Mouse (Mus musculus): Measurements from ENCODE around the gene Dnpep.

Dnpep gene

DNA sequence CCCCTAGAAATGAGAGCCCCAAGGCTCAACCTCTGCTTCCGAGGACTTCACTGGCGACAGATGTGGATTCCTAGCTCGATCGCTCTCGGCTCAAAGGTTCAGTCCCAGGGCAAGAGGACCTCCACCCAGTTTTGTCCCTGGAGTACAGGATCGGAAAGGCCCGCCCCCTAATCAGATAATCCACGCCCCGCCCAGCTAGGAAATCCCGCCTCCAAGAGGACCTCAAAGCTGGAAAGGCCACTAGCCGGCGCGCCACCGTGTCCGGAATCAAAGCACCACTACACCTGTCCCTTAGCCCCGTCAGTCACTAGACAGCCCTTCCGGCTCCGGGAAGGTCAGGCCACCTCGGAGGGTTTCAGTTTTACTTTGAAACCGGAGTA is 939 bp downstream of the Dnpep start:
- no peaks in the 10 kb centered on the region for H3K27me3 ChIP-seq (ENCODE audit: insufficient read depth, low read length)

DNA sequence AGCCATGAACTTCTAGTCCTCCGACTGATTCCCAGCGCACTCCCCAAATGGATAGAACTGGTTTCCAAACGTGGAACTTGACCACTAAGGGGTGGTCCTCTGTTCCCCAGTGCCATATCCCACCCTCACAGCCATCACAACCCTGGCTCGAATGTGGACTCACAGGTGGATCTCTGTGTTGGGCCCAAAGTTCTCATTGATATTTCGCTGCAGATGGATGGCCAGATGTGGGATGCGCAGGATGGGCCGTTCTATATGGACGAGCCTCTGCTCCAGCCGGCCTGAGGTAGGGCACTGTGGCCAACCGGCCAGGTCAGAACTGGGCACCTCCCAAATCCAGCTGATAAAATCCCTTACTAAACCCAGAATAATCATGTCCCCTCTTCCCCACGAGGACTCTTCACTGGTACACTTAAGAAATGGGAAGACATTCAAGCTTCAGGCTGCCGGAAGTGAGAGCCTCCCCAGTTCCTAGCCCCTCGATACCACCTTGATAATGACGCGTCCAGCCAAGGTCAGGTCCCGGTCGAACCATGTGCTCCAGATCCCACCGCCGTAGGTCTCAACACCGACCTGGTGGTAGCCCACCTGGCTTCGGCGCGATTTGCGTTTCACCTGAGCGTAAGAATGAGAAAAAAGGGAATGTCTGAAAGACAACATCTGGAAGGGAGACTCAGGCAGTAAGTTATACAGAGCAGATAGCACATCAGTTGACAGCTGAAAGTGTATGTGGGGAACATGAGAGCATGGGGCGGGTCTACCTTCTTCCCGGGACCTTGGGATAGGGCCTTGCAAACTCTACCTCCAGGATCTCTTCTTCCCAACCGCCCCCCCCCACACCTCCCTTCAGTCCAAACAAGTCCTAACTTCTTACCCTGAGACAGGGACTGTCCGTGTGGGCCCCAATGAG is 2.1 kb downstream of the Dnpep start:
- H3K4me1 ChIP-seq (replicated peaks; ENCODE audit: low read depth, low read length) = peaks cover 29% of the 10 kb centered on the region
- H3K4me3 ChIP-seq (replicated peaks; ENCODE audit: low read length) = peak overlapping the region; percentile 95
- peaks cover 50% of the 10 kb centered on the region for H3K36me3 ChIP-seq (ENCODE audit: insufficient read depth, low read length)
- no peak for TF ChIP-seq NANOG (IDR thresholded peaks at IDR 0.05; ENCODE audit: borderline replicate concordance, low read length)
- no peak for TF ChIP-seq CTCF (conservative IDR thresholded peaks at IDR 0.05; ENCODE audit: low read length)
- no peak for TF ChIP-seq POU5F1 (IDR thresholded peaks at IDR 0.05; ENCODE audit: borderline replicate concordance, low read length)
- no peaks in the 10 kb centered on the region for H3K27me3 ChIP-seq (ENCODE audit: insufficient read depth, low read length)
- no peaks in the 10 kb centered on the region for H3K9me3 ChIP-seq (ENCODE audit: low read length)

More for the DNA sequence above, 939 bp downstream of the Dnpep start:
- Histone ChIP-seq H3K36me3 (ENCODE audit: insufficient read depth, low read length) (peaks cover 38% of the 10 kb centered on the region), H3K4me3 (replicated peaks; ENCODE audit: low read length) (peak overlapping the region; percentile 95), H3K4me1 (replicated peaks; ENCODE audit: low read depth, low read length) (peaks cover 29% of the 10 kb centered on the region), H3K9me3 (ENCODE audit: low read length) (no peaks in the 10 kb centered on the region)
- TF ChIP-seq CTCF (conservative IDR thresholded peaks at IDR 0.05; ENCODE audit: low read length) (no peak), POU5F1 (IDR thresholded peaks at IDR 0.05; ENCODE audit: borderline replicate concordance, low read length) (no peak), NANOG (IDR thresholded peaks at IDR 0.05; ENCODE audit: borderline replicate concordance, low read length) (no peak)

DNA sequence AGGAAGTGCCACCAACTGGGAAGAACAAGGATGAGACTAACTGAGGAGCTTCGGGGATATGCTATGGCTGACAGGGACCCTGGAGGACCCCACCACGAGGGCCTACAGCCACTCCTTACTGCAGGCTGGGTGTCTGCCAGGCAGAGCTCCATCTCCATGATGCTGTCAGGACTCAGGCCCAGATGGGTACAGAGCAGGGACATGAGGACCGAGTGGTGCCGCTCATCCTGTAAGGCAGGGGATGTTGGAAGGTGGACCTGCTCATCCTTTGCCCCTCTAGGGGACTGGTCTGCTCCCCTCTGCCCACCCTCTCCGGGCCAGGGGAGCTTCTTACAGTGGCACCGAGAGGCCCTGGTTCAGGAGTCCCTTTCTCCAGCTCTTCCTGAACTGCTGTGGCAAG is 2.8 kb downstream of the Dnpep start:
- peaks cover 29% of the 10 kb centered on the region for H3K4me1 ChIP-seq (replicated peaks; ENCODE audit: low read depth, low read length)
- no peaks in the 10 kb centered on the region for H3K9me3 ChIP-seq (ENCODE audit: low read length)
- H3K4me3 ChIP-seq (replicated peaks; ENCODE audit: low read length) = peak overlapping the region; percentile 95; the same call in 1 of the 2 replicates
- TF ChIP-seq NANOG (IDR thresholded peaks at IDR 0.05; ENCODE audit: borderline replicate concordance, low read length) (no peak), POU5F1 (IDR thresholded peaks at IDR 0.05; ENCODE audit: borderline replicate concordance, low read length) (no peak), CTCF (conservative IDR thresholded peaks at IDR 0.05; ENCODE audit: low read length) (no peak)
- H3K36me3 ChIP-seq (ENCODE audit: insufficient read depth, low read length) = peaks cover 56% of the 10 kb centered on the region
- H3K27me3 ChIP-seq (ENCODE audit: insufficient read depth, low read length) = no peaks in the 10 kb centered on the region

DNA sequence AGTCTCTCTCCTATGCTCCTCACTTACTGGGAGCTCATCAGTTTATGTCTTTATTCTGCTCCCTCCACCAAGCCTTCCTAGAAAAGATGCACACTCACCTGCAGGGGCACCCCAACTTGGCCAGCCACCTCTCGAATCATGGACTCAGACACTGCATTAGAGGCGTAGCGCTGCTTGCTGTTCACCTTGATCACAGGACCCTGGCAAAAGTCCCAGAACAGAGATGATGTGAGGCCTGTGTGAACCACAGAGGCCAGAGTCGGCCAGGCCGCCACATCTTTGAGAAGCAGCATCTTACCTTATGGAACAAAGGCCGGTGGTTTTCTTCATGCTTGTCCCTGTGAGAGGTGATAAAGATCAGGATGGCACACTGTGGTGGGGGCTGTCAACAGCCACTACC is 6.1 kb downstream of the Dnpep start:
- Histone ChIP-seq H3K9me3 (ENCODE audit: low read length) (no peaks in the 10 kb centered on the region), H3K27me3 (ENCODE audit: insufficient read depth, low read length) (no peaks in the 10 kb centered on the region), H3K4me1 (replicated peaks; ENCODE audit: low read depth, low read length) (peaks cover 19% of the 10 kb centered on the region), H3K36me3 (ENCODE audit: insufficient read depth, low read length) (peaks cover 89% of the 10 kb centered on the region), H3K4me3 (replicated peaks; ENCODE audit: low read length) (no peak overlapping the region)
- TF ChIP-seq CTCF (conservative IDR thresholded peaks at IDR 0.05; ENCODE audit: low read length) = no peak
- no peak for TF ChIP-seq POU5F1 (IDR thresholded peaks at IDR 0.05; ENCODE audit: borderline replicate concordance, low read length)
- TF ChIP-seq NANOG (IDR thresholded peaks at IDR 0.05; ENCODE audit: borderline replicate concordance, low read length) = no peak

DNA sequence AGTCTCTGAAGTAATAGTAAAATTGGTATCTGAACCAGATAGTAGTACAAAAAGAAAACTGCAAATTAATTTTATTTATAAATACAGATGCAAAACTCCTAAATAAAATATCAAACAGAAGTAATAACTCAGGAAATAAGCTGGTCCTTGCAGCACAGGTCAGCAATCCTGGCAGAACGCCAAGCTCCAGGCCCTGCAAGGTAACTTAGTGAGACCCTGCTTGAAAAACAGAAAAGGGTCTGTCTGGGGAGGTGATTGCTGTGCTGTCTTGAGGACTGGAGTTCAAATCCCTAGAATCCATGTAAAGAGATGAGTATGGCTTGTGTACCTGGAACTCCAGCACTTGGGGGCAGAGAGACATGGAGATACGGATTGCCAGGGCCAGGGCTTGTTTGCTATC is 13.1 kb downstream of the Dnpep start:
- Histone ChIP-seq H3K27me3 (ENCODE audit: insufficient read depth, low read length) (no peaks in the 10 kb centered on the region), H3K4me1 (replicated peaks; ENCODE audit: low read depth, low read length) (no peaks in the 10 kb centered on the region)
- TF ChIP-seq NANOG (IDR thresholded peaks at IDR 0.05; ENCODE audit: borderline replicate concordance, low read length) = no peak
- TF ChIP-seq POU5F1 (IDR thresholded peaks at IDR 0.05; ENCODE audit: borderline replicate concordance, low read length) = no peak
- TF ChIP-seq CTCF (conservative IDR thresholded peaks at IDR 0.05; ENCODE audit: low read length) = no peak

DNA sequence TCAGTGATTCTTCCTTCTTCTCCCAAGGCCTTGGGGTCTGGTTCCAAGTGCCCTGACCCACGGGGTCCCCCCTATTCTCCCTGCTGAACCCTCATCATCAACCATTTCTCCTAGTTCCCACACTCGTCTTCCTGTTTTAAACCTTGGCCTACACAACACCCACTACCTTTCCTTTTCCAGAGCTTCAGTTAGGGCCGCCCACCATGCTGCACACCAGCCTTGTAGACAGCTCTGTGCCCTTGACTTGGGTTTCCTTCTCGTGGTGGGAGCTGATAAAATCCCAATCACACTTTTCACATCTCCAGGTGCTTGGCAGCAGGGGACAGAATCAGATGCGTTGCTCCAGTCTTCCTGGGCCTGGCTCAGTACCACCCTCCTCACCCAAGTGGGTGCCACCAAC is 23.5 kb downstream of the Dnpep start:
- no peak overlapping the region for H3K4me3 ChIP-seq (replicated peaks; ENCODE audit: low read length)
- H3K36me3 ChIP-seq (ENCODE audit: insufficient read depth, low read length) = no peaks in the 10 kb centered on the region
- no peaks in the 10 kb centered on the region for H3K9me3 ChIP-seq (ENCODE audit: low read length)
- peaks cover 6% of the 10 kb centered on the region; the same call in 1 of the 2 replicates for H3K27me3 ChIP-seq (ENCODE audit: insufficient read depth, low read length)
- no peak for TF ChIP-seq POU5F1 (IDR thresholded peaks at IDR 0.05; ENCODE audit: borderline replicate concordance, low read length)
- no peak for TF ChIP-seq NANOG (IDR thresholded peaks at IDR 0.05; ENCODE audit: borderline replicate concordance, low read length)
- no peak for TF ChIP-seq CTCF (conservative IDR thresholded peaks at IDR 0.05; ENCODE audit: low read length)
- peaks cover 18% of the 10 kb centered on the region for H3K4me1 ChIP-seq (replicated peaks; ENCODE audit: low read depth, low read length)

More for the DNA sequence above, 13.1 kb downstream of the Dnpep start:
- H3K9me3 ChIP-seq (ENCODE audit: low read length) = no peaks in the 10 kb centered on the region
- no peak overlapping the region for H3K4me3 ChIP-seq (replicated peaks; ENCODE audit: low read length)
- peaks cover 29% of the 10 kb centered on the region for H3K36me3 ChIP-seq (ENCODE audit: insufficient read depth, low read length)

DNA sequence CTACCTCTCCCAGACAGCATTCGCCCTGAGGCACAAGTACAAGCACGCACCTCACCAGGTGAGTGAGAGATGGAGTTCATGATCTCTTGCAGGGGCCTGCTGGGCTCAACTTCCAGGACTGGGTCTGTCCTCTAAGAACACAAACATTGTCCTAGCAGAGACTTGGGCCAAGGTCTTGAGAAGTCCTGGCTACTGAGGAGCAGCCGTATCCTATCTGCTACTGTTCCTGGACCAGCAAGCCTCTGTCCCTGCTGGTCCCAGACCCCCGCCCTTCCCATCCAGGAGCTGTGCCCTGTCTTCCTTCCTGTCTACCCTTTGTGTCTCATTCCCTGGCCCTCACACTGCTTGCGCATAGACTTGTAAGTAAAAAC is 24.5 kb downstream of the Dnpep start:
- Histone ChIP-seq H3K9me3 (ENCODE audit: low read length) (no peaks in the 10 kb centered on the region), H3K4me1 (replicated peaks; ENCODE audit: low read depth, low read length) (peaks cover 19% of the 10 kb centered on the region), H3K27me3 (ENCODE audit: insufficient read depth, low read length) (peaks cover 6% of the 10 kb centered on the region; the same call in 1 of the 2 replicates), H3K4me3 (replicated peaks; ENCODE audit: low read length) (no peak overlapping the region), H3K36me3 (ENCODE audit: insufficient read depth, low read length) (no peaks in the 10 kb centered on the region)
- TF ChIP-seq NANOG (IDR thresholded peaks at IDR 0.05; ENCODE audit: borderline replicate concordance, low read length) = no peak

DNA sequence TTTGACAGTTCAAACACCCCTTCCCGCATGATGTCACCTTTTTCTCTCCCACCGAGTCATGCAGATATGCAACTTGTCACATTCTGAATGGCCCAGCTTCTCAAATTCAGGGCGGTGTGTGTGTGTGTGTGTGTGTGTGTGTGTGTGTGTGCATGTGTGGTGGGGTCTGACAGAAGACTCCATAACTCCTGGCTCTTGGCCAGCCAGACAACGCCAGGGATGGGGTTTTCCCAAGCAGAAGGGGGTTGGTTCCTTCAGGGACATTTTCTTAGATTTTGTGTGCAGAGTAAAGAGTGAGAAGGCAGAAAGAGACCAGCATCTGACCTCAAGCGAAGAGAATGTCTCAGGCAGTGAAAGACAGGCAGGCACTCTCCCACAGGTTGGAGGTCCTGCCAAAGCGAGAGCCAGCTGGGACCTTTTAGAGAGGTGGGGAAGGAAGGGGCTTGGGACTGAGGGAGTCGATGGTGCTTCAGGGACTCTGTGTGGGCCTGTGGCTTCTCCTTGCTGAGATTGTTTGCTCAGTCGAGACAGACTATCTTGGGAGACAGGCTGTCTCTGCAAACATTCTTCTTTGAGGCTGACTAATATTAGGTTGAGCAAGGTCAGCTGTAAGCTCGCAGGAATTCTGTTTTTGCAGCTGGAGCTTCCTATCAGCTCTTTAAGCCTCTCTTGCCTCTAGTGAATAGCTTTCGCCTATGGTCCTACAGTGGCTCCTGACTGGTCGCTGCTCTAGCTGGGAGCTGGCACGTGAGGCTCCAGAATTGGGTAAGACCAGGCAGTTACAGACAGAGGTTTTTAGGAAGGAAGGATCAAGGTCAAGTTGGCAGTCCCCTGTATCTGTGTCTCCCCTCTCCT is 25.1 kb downstream of the Dnpep start:
- Histone ChIP-seq H3K4me3 (replicated peaks; ENCODE audit: low read length) (no peak overlapping the region), H3K9me3 (ENCODE audit: low read length) (no peaks in the 10 kb centered on the region), H3K36me3 (ENCODE audit: insufficient read depth, low read length) (no peaks in the 10 kb centered on the region), H3K27me3 (ENCODE audit: insufficient read depth, low read length) (peaks cover 6% of the 10 kb centered on the region; the same call in 1 of the 2 replicates), H3K4me1 (replicated peaks; ENCODE audit: low read depth, low read length) (peaks cover 25% of the 10 kb centered on the region)
- no peak for TF ChIP-seq CTCF (conservative IDR thresholded peaks at IDR 0.05; ENCODE audit: low read length)
- TF ChIP-seq NANOG (IDR thresholded peaks at IDR 0.05; ENCODE audit: borderline replicate concordance, low read length) = no peak
- TF ChIP-seq POU5F1 (IDR thresholded peaks at IDR 0.05; ENCODE audit: borderline replicate concordance, low read length) = no peak
